Mouse (Mus musculus) embryonic facial prominence, embryonic 11.5 days (tissue): Measurements from ENCODE around the gene Syt3. TPM values are rescaled to one million over a fixed set of nuclear protein-coding genes. Genes with fewer than 3 reads are reported as not detected.

ENCODE experiments used
- ATAC-seq: fragments of 200-750 bp; cut with Nextera tagmentation; replicated peaks from 2 replicates; pipeline ENCODE4 v1.8.0; 2017; ENCODE audit warnings: low read depth; ENCODE audit not compliant: insufficient number of reproducible peaks, low FRiP score, low TSS enrichment
- DNase-seq: peaks from one replicate; pipeline ENCODE4 v3.0.0-alpha.2; 2015; ENCODE audit warnings: low spot score
- H3K27ac ChIP-seq: fragments of 300-500 bp; sonication (generic); replicated peaks from 2 replicates; pipeline ENCODE4 v1.5.1; 2014; ENCODE audit warnings: mild to moderate bottlenecking, low read depth, low read length, control low read depth
- H3K27me3 ChIP-seq: fragments of 300-500 bp; sonication (generic); 2 replicates; pipeline ENCODE4 v1.6.1; 2014; ENCODE audit warnings: mild to moderate bottlenecking, low read length, moderate library complexity, mixed read lengths; ENCODE audit not compliant: control insufficient read depth, insufficient read depth
- H3K36me3 ChIP-seq: fragments of 300-500 bp; sonication (generic); replicated peaks from 2 replicates; pipeline ENCODE4 v1.6.1; 2014; ENCODE audit warnings: low read depth, mild to moderate bottlenecking, low read length, moderate library complexity, mixed read lengths; ENCODE audit not compliant: control insufficient read depth, insufficient read depth
- H3K4me1 ChIP-seq: fragments of 300-500 bp; sonication (generic); 2 replicates; pipeline ENCODE4 v1.6.1; 2014; ENCODE audit warnings: low read length, mixed read lengths; ENCODE audit not compliant: control insufficient read depth, insufficient read depth
- H3K4me2 ChIP-seq: fragments of 300-500 bp; sonication (generic); 2 replicates; pipeline ENCODE4 v1.6.1; 2014; ENCODE audit warnings: low read depth, mild to moderate bottlenecking, control low read depth, low read length, moderate library complexity
- H3K4me3 ChIP-seq: fragments of 300-500 bp; sonication (generic); 2 replicates; pipeline ENCODE4 v1.5.1; 2014; ENCODE audit warnings: low read depth, low read length, control low read depth
- H3K9ac ChIP-seq: fragments of 300-500 bp; sonication (generic); replicated peaks from 2 replicates; pipeline ENCODE4 v1.6.1; 2014; ENCODE audit warnings: mild to moderate bottlenecking, control low read depth, low read length
- H3K9me3 ChIP-seq: fragments of 300-500 bp; sonication (generic); replicated peaks from 2 replicates; pipeline ENCODE4 v1.6.1; 2016; ENCODE audit warnings: mild to moderate bottlenecking, low read length, inconsistent platforms, mixed read lengths; ENCODE audit not compliant: control insufficient read depth
- WGBS: fragments of 180-500 bp; shearing (Covaris S2); extraction: QIAGEN DNeasy Blood & Tissue Kit; methylation state at CpG from one replicate; pipeline ENCODE4 v1.1.7; 2014; 5-methylcytosine and 5-hydroxymethylcytosine counted together
- polyA plus RNA-seq: library from polyadenylated mRNA; unstranded; fragments of >200 nt; fragmentation: Nextera tagmentation; extraction: Ambion mirVana; gene quantifications from 2 replicates; pipeline ENCODE4 v1.2.1, GENCODE M21; 2014

Gene Syt3
- polyA plus RNA-seq, 1 experiment from 2014 or later: 1.4 TPM

- H3K36me3 ChIP-seq: no peaks in the 10 kb centered on the region
- H3K27ac ChIP-seq: no peak overlapping the region
- WGBS: 64% methylated on average over 5 of the region's 5 CpGs
- ATAC-seq (no peak), DNase-seq (no peak)
- H3K9me3 ChIP-seq: no peaks in the 10 kb centered on the region
- no peak overlapping the region for H3K9ac ChIP-seq
- no peak overlapping the region for H3K4me3 ChIP-seq
- no peaks in the 10 kb centered on the region for H3K4me1 ChIP-seq
- no peak overlapping the region for H3K4me2 ChIP-seq
- H3K27me3 ChIP-seq: peaks cover 27% of the 10 kb centered on the region
These were observed 42.2 kb upstream of the Syt3 start for GRCm38 (mm10) chr7:44341714-44342113.

GRCm38 (mm10) chr7:44343459-44344015 lies 40.4 kb upstream of the Syt3 start:
- peaks cover 9% of the 10 kb centered on the region for H3K27me3 ChIP-seq
- 24% methylated on average over 11 of the region's 11 CpGs for WGBS
- no peak overlapping the region for H3K27ac ChIP-seq
- no peaks in the 10 kb centered on the region for H3K4me1 ChIP-seq
- DNase-seq (no peak), ATAC-seq (no peak)
- H3K9ac ChIP-seq: no peak overlapping the region
- H3K4me2 ChIP-seq: no peak overlapping the region
- H3K9me3 ChIP-seq: no peaks in the 10 kb centered on the region
- H3K36me3 ChIP-seq: no peaks in the 10 kb centered on the region
- no peak overlapping the region for H3K4me3 ChIP-seq

GRCm38 (mm10) chr7:44344622-44345021 lies 39.3 kb upstream of the Syt3 start:
- DNase-seq: no peak
- no peaks in the 10 kb centered on the region for H3K9me3 ChIP-seq
- WGBS: 75% methylated on average over 12 of the region's 12 CpGs
- no peak overlapping the region for H3K27ac ChIP-seq
- H3K4me3 ChIP-seq: no peak overlapping the region
- H3K4me1 ChIP-seq: no peaks in the 10 kb centered on the region
- ATAC-seq: no peak
- peaks cover 3% of the 10 kb centered on the region; the same call in 1 of the 2 replicates for H3K27me3 ChIP-seq
- no peaks in the 10 kb centered on the region for H3K36me3 ChIP-seq
- no peak overlapping the region for H3K9ac ChIP-seq
- no peak overlapping the region for H3K4me2 ChIP-seq

- 19% methylated on average over 3 of the region's 3 CpGs for WGBS
- H3K27ac ChIP-seq: no peak overlapping the region
These were observed 34.9 kb upstream of the Syt3 start for GRCm38 (mm10) chr7:44349043-44349442.

GRCm38 (mm10) chr7:44350957-44351711 lies 32.8 kb upstream of the Syt3 start:
- no peaks in the 10 kb centered on the region; the same call in 1 of the 2 replicates for H3K4me1 ChIP-seq
- ATAC-seq (peak; percentile 32; the same call in 1 of the 2 replicates), DNase-seq (peak; percentile 94)
- 4% methylated on average over 25 of the region's 25 CpGs for WGBS
- H3K9ac ChIP-seq: peak overlapping the region; percentile 34; the same call in 1 of the 2 replicates
- H3K4me3 ChIP-seq: peak overlapping the region; percentile 9; the same call in 1 of the 2 replicates
- peaks cover 60% of the 10 kb centered on the region for H3K27me3 ChIP-seq
- peak overlapping the region; percentile 41 for H3K4me2 ChIP-seq
- H3K27ac ChIP-seq: no peak overlapping the region
- H3K9me3 ChIP-seq: no peaks in the 10 kb centered on the region
- H3K36me3 ChIP-seq: no peaks in the 10 kb centered on the region

More at GRCm38 (mm10) chr7:44349043-44349442, 34.9 kb upstream of the Syt3 start:
- Histone ChIP-seq H3K27me3 (peaks cover 40% of the 10 kb centered on the region), H3K36me3 (no peaks in the 10 kb centered on the region), H3K4me1 (no peaks in the 10 kb centered on the region; the same call in 1 of the 2 replicates), H3K4me3 (no peak overlapping the region), H3K9me3 (no peaks in the 10 kb centered on the region), H3K9ac (no peak overlapping the region), H3K4me2 (no peak overlapping the region)
- DNase-seq (no peak), ATAC-seq (no peak)

- Histone ChIP-seq H3K9ac (no peak overlapping the region; the same call in 1 of the 2 replicates), H3K4me2 (no peak overlapping the region), H3K27me3 (peaks cover 68% of the 10 kb centered on the region), H3K9me3 (no peaks in the 10 kb centered on the region), H3K27ac (no peak overlapping the region), H3K36me3 (no peaks in the 10 kb centered on the region), H3K4me3 (no peak overlapping the region), H3K4me1 (peaks cover 4% of the 10 kb centered on the region)
- no peak for ATAC-seq
- 4% methylated on average over 66 of the region's 71 CpGs for WGBS
- DNase-seq: no peak
These were observed 31.8 kb upstream of the Syt3 start for GRCm38 (mm10) chr7:44351881-44352749.

- DNase-seq (no peak), ATAC-seq (no peak)
- Histone ChIP-seq H3K4me2 (peak overlapping the region; percentile 23), H3K27ac (no peak overlapping the region), H3K9ac (no peak overlapping the region), H3K4me3 (peak overlapping the region; percentile 21), H3K36me3 (no peaks in the 10 kb centered on the region), H3K9me3 (no peaks in the 10 kb centered on the region), H3K27me3 (peaks cover 77% of the 10 kb centered on the region), H3K4me1 (peaks cover 4% of the 10 kb centered on the region)
- 2% methylated on average over 66 of the region's 71 CpGs for WGBS
These were observed 30.9 kb upstream of the Syt3 start for GRCm38 (mm10) chr7:44352750-44353600.
